Mouse (Mus musculus): ENCODE data around the gene Pde11a. TPM values are rescaled to one million over a fixed set of nuclear protein-coding genes. Genes with fewer than 3 reads are reported as not detected.
A peak's percentile ranks its signal among the peaks of the same experiment; 100 is the strongest.

Gene Pde11a
- polyA plus RNA-seq, 1 experiment from 2014 or later: 0.18 TPM

- WGBS: 47% methylated on average over 5 of the region's 5 CpGs
These were observed 374.5 kb downstream of the Pde11a start for GRCm38 (mm10) chr2:75964051-75964450.

GRCm38 (mm10) chr2:75963211-75963840 lies 375.2 kb downstream of the Pde11a start:
- Histone ChIP-seq H3K4me1 (replicated peaks) (peaks cover 33% of the 10 kb centered on the region), H3K27me3 (no peaks in the 10 kb centered on the region), H3K9me3 (replicated peaks) (no peaks in the 10 kb centered on the region), H3K9ac (no peak overlapping the region), H3K4me3 (no peak overlapping the region), H3K4me2 (no peak overlapping the region), H3K36me3 (no peaks in the 10 kb centered on the region), H3K27ac (no peak overlapping the region)
- WGBS: 78% methylated on average over 10 of the region's 10 CpGs
- ATAC-seq (replicated peaks; ENCODE audit: insufficient number of reproducible peaks, insufficient read depth, low FRiP score, low read depth): no peak

More at GRCm38 (mm10) chr2:75964051-75964450, 374.5 kb downstream of the Pde11a start:
- peak overlapping the region; percentile 65 for H3K4me2 ChIP-seq
- H3K27me3 ChIP-seq: no peaks in the 10 kb centered on the region
- H3K4me3 ChIP-seq: peak overlapping the region; percentile 35
- H3K9me3 ChIP-seq (replicated peaks): no peaks in the 10 kb centered on the region
- peak overlapping the region; percentile 66; the same call in 1 of the 2 replicates for H3K27ac ChIP-seq
- 0 out of 2 replicates have a peak overlapping the region, but pooled peaks have one; percentile 30 for H3K9ac ChIP-seq
- peaks cover 32% of the 10 kb centered on the region for H3K4me1 ChIP-seq (replicated peaks)
- no peak for ATAC-seq (replicated peaks; ENCODE audit: insufficient number of reproducible peaks, insufficient read depth, low FRiP score, low read depth)
- H3K36me3 ChIP-seq: no peaks in the 10 kb centered on the region

- H3K4me1 ChIP-seq (replicated peaks): peaks cover 33% of the 10 kb centered on the region
- no peaks in the 10 kb centered on the region for H3K36me3 ChIP-seq
- H3K27me3 ChIP-seq: no peaks in the 10 kb centered on the region
- H3K27ac ChIP-seq: peak overlapping the region; percentile 74
- no peak overlapping the region for H3K9ac ChIP-seq
- H3K4me3 ChIP-seq: no peak overlapping the region
- peak overlapping the region; percentile 48 for H3K4me2 ChIP-seq
- 43% methylated on average over 15 of the region's 15 CpGs for WGBS
- no peaks in the 10 kb centered on the region for H3K9me3 ChIP-seq (replicated peaks)
- peak; percentile 40; the same call in 1 of the 2 replicates for ATAC-seq (replicated peaks; ENCODE audit: insufficient number of reproducible peaks, insufficient read depth, low FRiP score, low read depth)
These were observed 377.9 kb downstream of the Pde11a start for GRCm38 (mm10) chr2:75960366-75961330.

- Histone ChIP-seq H3K4me3 (peak overlapping the region; percentile 17; the same call in 1 of the 2 replicates), H3K9ac (no peak overlapping the region; the same call in 1 of the 2 replicates), H3K36me3 (no peaks in the 10 kb centered on the region), H3K9me3 (replicated peaks) (no peaks in the 10 kb centered on the region), H3K27me3 (no peaks in the 10 kb centered on the region), H3K4me1 (replicated peaks) (peaks cover 36% of the 10 kb centered on the region), H3K27ac (peak overlapping the region; percentile 74), H3K4me2 (peak overlapping the region; percentile 48)
- 17% methylated on average over 15 of the region's 15 CpGs for WGBS
- peak; percentile 45; the same call in 1 of the 2 replicates for ATAC-seq (replicated peaks; ENCODE audit: insufficient number of reproducible peaks, insufficient read depth, low FRiP score, low read depth)
These were observed 378.7 kb downstream of the Pde11a start for GRCm38 (mm10) chr2:75959850-75960365.

GRCm38 (mm10) chr2:75959183-75959849 lies 379.3 kb downstream of the Pde11a start:
- Histone ChIP-seq H3K9ac (no peak overlapping the region; the same call in 1 of the 2 replicates), H3K27me3 (no peaks in the 10 kb centered on the region), H3K27ac (peak overlapping the region; percentile 74), H3K4me3 (peak overlapping the region; percentile 17), H3K36me3 (no peaks in the 10 kb centered on the region), H3K4me1 (replicated peaks) (peaks cover 30% of the 10 kb centered on the region), H3K9me3 (replicated peaks) (no peaks in the 10 kb centered on the region), H3K4me2 (peak overlapping the region; percentile 48)
- 29% methylated on average over 18 of the region's 18 CpGs for WGBS
- no peak for ATAC-seq (replicated peaks; ENCODE audit: insufficient number of reproducible peaks, insufficient read depth, low FRiP score, low read depth)

GRCm38 (mm10) chr2:75955709-75956108 lies 382.9 kb downstream of the Pde11a start:
- 40% methylated on average over 14 of the region's 14 CpGs for WGBS
- Histone ChIP-seq H3K9me3 (replicated peaks) (no peaks in the 10 kb centered on the region), H3K9ac (no peak overlapping the region), H3K27ac (no peak overlapping the region), H3K36me3 (no peaks in the 10 kb centered on the region), H3K27me3 (no peaks in the 10 kb centered on the region), H3K4me1 (replicated peaks) (peaks cover 21% of the 10 kb centered on the region), H3K4me3 (no peak overlapping the region), H3K4me2 (no peak overlapping the region)
- ATAC-seq (replicated peaks; ENCODE audit: insufficient number of reproducible peaks, insufficient read depth, low FRiP score, low read depth): no peak

- Histone ChIP-seq H3K9me3 (replicated peaks) (no peaks in the 10 kb centered on the region), H3K9ac (no peak overlapping the region), H3K4me2 (no peak overlapping the region), H3K4me3 (no peak overlapping the region), H3K36me3 (no peaks in the 10 kb centered on the region), H3K27ac (no peak overlapping the region), H3K4me1 (replicated peaks) (0 out of 2 replicates have a peak, but pooled peaks cover 4% of the 10 kb centered on the region), H3K27me3 (no peaks in the 10 kb centered on the region)
- ATAC-seq (replicated peaks; ENCODE audit: insufficient number of reproducible peaks, insufficient read depth, low FRiP score, low read depth): no peak
- 86% methylated on average over 5 of the region's 5 CpGs for WGBS
These were observed 385.3 kb downstream of the Pde11a start for GRCm38 (mm10) chr2:75953320-75953719.

- no peak overlapping the region for H3K27ac ChIP-seq
- no peaks in the 10 kb centered on the region for H3K27me3 ChIP-seq
- no peak overlapping the region for H3K4me3 ChIP-seq
- WGBS: 76% methylated on average over 8 of the region's 8 CpGs
- 0 out of 2 replicates have a peak, but pooled peaks cover 4% of the 10 kb centered on the region for H3K4me1 ChIP-seq (replicated peaks)
- ATAC-seq (replicated peaks; ENCODE audit: insufficient number of reproducible peaks, insufficient read depth, low FRiP score, low read depth): no peak
- no peaks in the 10 kb centered on the region for H3K9me3 ChIP-seq (replicated peaks)
- no peak overlapping the region for H3K9ac ChIP-seq
- H3K4me2 ChIP-seq: no peak overlapping the region
- no peaks in the 10 kb centered on the region for H3K36me3 ChIP-seq
These were observed 387.9 kb downstream of the Pde11a start for GRCm38 (mm10) chr2:75950685-75951084.

Small RNAs within 50 kb of the gene (microRNA-seq; reads per million reads assigned to microRNA genes)
- not detected for gene Gm44337

Other genes with a start within 250 kb of the Pde11a start
- gene Cyct, start 21.7 kb upstream of the Pde11a start, polyA plus RNA-seq (2015; fragmentation: Nextera tagmentation; extraction: Ambion mirVana): 0.23 and 0.34 TPM in 2 replicates
- gene Rbm45, start 31.2 kb upstream of the Pde11a start, polyA plus RNA-seq (2015; fragmentation: Nextera tagmentation; extraction: Ambion mirVana): 11.6 and 14.6 TPM in 2 replicates
- gene Osbpl6, start 67.7 kb upstream of the Pde11a start, polyA plus RNA-seq (2015; fragmentation: Nextera tagmentation; extraction: Ambion mirVana): 3.9 and 7.5 TPM in 2 replicates

Data from heart, embryonic 15.5 days (tissue).